9 mouse cellular contexts compared by ENCODE assay signal in genomic region chr7:29178106-29178505, GRCm38 (mm10). TPM values are rescaled to one million over a fixed set of nuclear protein-coding genes. Genes with fewer than 3 reads are reported as not detected.
A peak's percentile ranks its signal among the peaks of the same experiment; 100 is the strongest.
DNase-seq lines count a peak whose midpoint lies in the region; ATAC-seq lines count a peak whose summit lies in the region.
"Had no signal": no experiment of that assay in that cellular context is flagged by ENCODE, and none has a peak within 500 bp of the region (broad histone marks: within the 10 kb centered on the region; RNA-seq: fewer than 3 reads in every experiment).

No protein-coding gene starts in this region.

- ATAC-seq in heart, embryonic 14.5 days (ENCODE audit: insufficient number of reproducible peaks, insufficient read depth, low FRiP score, low read depth), result no peak
- ATAC-seq: Patski had no signal

- H3K9ac ChIP-seq in heart, embryonic 14.5 days (ENCODE audit: low read length), result no peak overlapping the region

- H3K36me3 ChIP-seq in heart, embryonic 14.5 days (ENCODE audit: control insufficient read depth, insufficient read depth, low read length), result peaks cover 55% of the 10 kb centered on the region
- H3K36me3 ChIP-seq in heart, embryonic 10.5 days, result peaks cover 47% of the 10 kb centered on the region

- H3K9me3 ChIP-seq in heart, embryonic 14.5 days (ENCODE audit: control insufficient read depth, low read length), result no peaks in the 10 kb centered on the region
- H3K9me3 ChIP-seq in heart, embryonic 10.5 days, result no peaks in the 10 kb centered on the region
- H3K9me3 ChIP-seq: lung, embryonic 15.5 days had no signal

- no peak for DNase-seq in heart, embryonic 10.5 days (ENCODE audit: low spot score)
- DNase-seq in thymus, postnatal 0 days (ENCODE audit: low spot score), result peak; percentile 19
- DNase-seq in thymus, postnatal 25 days, result no peak
- DNase-seq in liver, result peak; percentile 10
- no peak for DNase-seq in yolk sac, embryonic 10.5 days (ENCODE audit: low spot score)
- no peak for DNase-seq in ovary, postnatal 36 days (ENCODE audit: low spot score)

- WGBS in heart, embryonic 14.5 days, result 92% methylated on average over 4 of the region's 4 CpGs
- 91% methylated on average over 4 of the region's 4 CpGs for WGBS in heart, embryonic 10.5 days

- 0 out of 2 replicates have a peak overlapping the region, but pooled peaks have one; percentile 82 for H3K4me2 ChIP-seq in heart, embryonic 14.5 days (ENCODE audit: low read length)

- no peak overlapping the region for H3K27ac ChIP-seq in heart, embryonic 14.5 days (replicated peaks in 1 of 2; ENCODE audit: control insufficient read depth in 1 of 2, insufficient read depth in 1 of 2, low read depth in 2 of 2, low read length in 2 of 2)
- H3K27ac ChIP-seq in heart, embryonic 10.5 days, result no peak overlapping the region
- H3K27ac ChIP-seq: lung, embryonic 15.5 days had no signal

- peaks cover 9% of the 10 kb centered on the region for H3K27me3 ChIP-seq in heart, embryonic 14.5 days (ENCODE audit: control insufficient read depth, insufficient read depth, low read length)
- H3K27me3 ChIP-seq in heart, embryonic 10.5 days (ENCODE audit: insufficient read depth, poor library complexity, severe bottlenecking), result peaks cover 23% of the 10 kb centered on the region
- H3K27me3 ChIP-seq: Patski had no signal

- H3K4me3 ChIP-seq in heart, embryonic 14.5 days (ENCODE audit: control insufficient read depth in 1 of 2, insufficient read depth in 1 of 2, low read depth in 1 of 2, low read length in 2 of 2), result no peak overlapping the region
- no peak overlapping the region for H3K4me3 ChIP-seq in heart, embryonic 10.5 days

- H3K4me1 ChIP-seq in heart, embryonic 14.5 days (ENCODE audit: control insufficient read depth in 2 of 2, insufficient read depth in 2 of 2, low read length in 2 of 2), result peaks cover 6 to 15% of the 10 kb centered on the region in 2 experiments
- peaks cover 11% of the 10 kb centered on the region for H3K4me1 ChIP-seq in heart, embryonic 10.5 days

RNA-seq across cellular contexts. Expression of gene Psmd8, which starts 2.4 kb away (rescaled TPM):
- 227 and 241 TPM in 2 replicates for polyA plus RNA-seq in heart, embryonic 14.5 days (2014; fragmentation: Nextera tagmentation; extraction: Ambion mirVana)
- 244 and 267 TPM in 2 replicates for polyA plus RNA-seq in heart, embryonic 10.5 days (2016; fragmentation: Nextera tagmentation; extraction: Ambion mirVana)
- 358 and 374 TPM in 2 replicates for polyA plus RNA-seq in thymus, postnatal 0 days (2015; fragmentation: Nextera tagmentation; extraction: Ambion mirVana)

RNA-seq across cellular contexts. Expression of gene Spred3, which starts 7.9 kb away (rescaled TPM):
- 1.3 and 1.6 TPM in 2 replicates for polyA plus RNA-seq in heart, embryonic 14.5 days (2014; fragmentation: Nextera tagmentation; extraction: Ambion mirVana)
- 1.4 and 2.7 TPM in 2 replicates for polyA plus RNA-seq in heart, embryonic 10.5 days (2016; fragmentation: Nextera tagmentation; extraction: Ambion mirVana)
- polyA plus RNA-seq in thymus, postnatal 0 days (2015; fragmentation: Nextera tagmentation; extraction: Ambion mirVana), result 0.23 and 1.4 TPM in 2 replicates

RNA-seq across cellular contexts. Expression of gene Ggn, which starts 8.1 kb away (rescaled TPM):
- polyA plus RNA-seq in heart, embryonic 14.5 days (2014; fragmentation: Nextera tagmentation; extraction: Ambion mirVana), result 0.28 and 0.86 TPM in 2 replicates
- polyA plus RNA-seq in heart, embryonic 10.5 days (2016; fragmentation: Nextera tagmentation; extraction: Ambion mirVana), result 0.51 and 0.64 TPM in 2 replicates
- polyA plus RNA-seq in thymus, postnatal 0 days (2015; fragmentation: Nextera tagmentation; extraction: Ambion mirVana), result 0.17 and 0.20 TPM in 2 replicates

RNA-seq across cellular contexts. Expression of gene Fam98c, which starts 22.1 kb away (rescaled TPM):
- 13.9 and 14.4 TPM in 2 replicates for polyA plus RNA-seq in heart, embryonic 14.5 days (2014; fragmentation: Nextera tagmentation; extraction: Ambion mirVana)
- 13.3 and 14.6 TPM in 2 replicates for polyA plus RNA-seq in heart, embryonic 10.5 days (2016; fragmentation: Nextera tagmentation; extraction: Ambion mirVana)
- 49.7 and 54.4 TPM in 2 replicates for polyA plus RNA-seq in thymus, postnatal 0 days (2015; fragmentation: Nextera tagmentation; extraction: Ambion mirVana)

RNA-seq across cellular contexts. Expression of gene Catsperg1, which starts 35.7 kb away (rescaled TPM):
- 0.44 and 0.66 TPM in 2 replicates for polyA plus RNA-seq in heart, embryonic 14.5 days (2014; fragmentation: Nextera tagmentation; extraction: Ambion mirVana)
- polyA plus RNA-seq in heart, embryonic 10.5 days (2016; fragmentation: Nextera tagmentation; extraction: Ambion mirVana), result 0.14 and 0.59 TPM in 2 replicates
- polyA plus RNA-seq in thymus, postnatal 0 days (2015; fragmentation: Nextera tagmentation; extraction: Ambion mirVana), result 0.27 and 0.35 TPM in 2 replicates
- polyA plus RNA-seq: Patski had no signal

Comparison
In these comparisons a context has a peak if more than half of its experiments do, and no peak if none do; other contexts are left out.
1. DNase-seq: peak in thymus, postnatal 0 days (single experiment) and liver (single experiment); none in heart, embryonic 10.5 days (single experiment), thymus, postnatal 25 days (single experiment), yolk sac, embryonic 10.5 days (single experiment) and ovary, postnatal 36 days (single experiment).